Mouse (Mus musculus) liver, postnatal 0 days (tissue): ENCODE results near the gene Tcam1.

Experiments used
- CTCF ChIP-seq: sonication (generic); IDR thresholded peaks from 2 replicates; pipeline ENCODE4 v1.5.1; 2016; ENCODE audit warnings: antibody characterized with exemption, low read depth
- EP300 ChIP-seq: IDR thresholded peaks from 2 replicates; pipeline ENCODE4 v1.6.1; 2016; ENCODE audit warnings: antibody characterized with exemption, low read depth, mild to moderate bottlenecking

DNA sequence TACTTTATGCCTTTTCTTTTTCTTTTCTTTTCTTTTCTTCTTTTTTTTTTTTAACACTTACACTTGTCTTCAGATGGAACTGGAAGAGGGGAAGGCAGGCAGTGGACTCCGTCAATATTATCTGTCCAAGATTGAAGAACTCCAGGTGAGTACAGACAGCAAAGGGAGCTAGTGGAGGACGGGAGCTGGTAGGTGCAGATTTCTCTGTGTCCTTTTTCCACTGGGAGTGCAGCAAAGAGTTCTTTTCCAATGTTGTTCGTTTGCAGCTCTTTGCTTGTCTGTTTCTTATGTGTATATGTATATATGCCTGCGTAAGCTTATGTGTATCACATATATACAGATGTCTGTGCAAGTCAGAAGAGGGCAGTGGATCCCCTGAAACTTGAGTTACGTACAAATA is 19.7 kb upstream of the Tcam1 start:
- no peak for TF ChIP-seq CTCF
- TF ChIP-seq EP300, result no peak
